Mouse (Mus musculus): ENCODE measurements at regions not wholly inside any gene's neighbourhood (a gene's known extent, or its start where the extent isn't known, plus 50 kb on each side); places are given as distances from the start of the nearest gene placed in this dataset.

- TF ChIP-seq CTCF (IDR thresholded peaks at IDR 0.05; ENCODE audit: borderline replicate concordance, extremely low read depth, insufficient read depth, insufficient read length) (no peak), POLR2A (IDR thresholded peaks at IDR 0.05; ENCODE audit: borderline replicate concordance, extremely low read depth, insufficient read depth, insufficient read length, poor library complexity, severe bottlenecking) (no peak)
These were observed 111.5 kb upstream of the Meis2 start for GRCm38 (mm10) chr2:116177155-116177554.

Measured in brain, embryonic 14.5 days (tissue).